Mouse (Mus musculus): ENCODE data around the gene Prr14l.

DNA sequence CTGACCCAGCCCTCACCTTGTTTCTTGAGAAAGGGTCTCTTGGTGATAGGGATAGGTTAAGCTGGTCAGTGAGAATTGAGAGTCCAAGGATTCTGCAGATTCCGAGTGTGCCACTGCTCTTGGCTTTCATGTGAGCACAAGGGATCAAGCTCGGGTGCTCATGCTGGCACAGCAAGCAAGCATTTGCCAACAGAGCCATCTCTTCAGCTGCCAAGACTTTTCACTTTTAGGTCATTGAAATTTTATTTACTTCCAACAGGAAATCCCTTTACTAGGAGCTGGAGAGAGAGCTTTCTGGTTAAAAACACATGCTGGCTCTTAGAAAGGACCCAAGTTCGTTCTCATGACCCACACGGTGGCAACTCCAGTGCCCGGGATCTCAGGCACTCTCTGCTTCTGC lies 17.1 kb downstream of the Prr14l start:
- TF ChIP-seq CTCF (IDR thresholded peaks at IDR 0.05; ENCODE audit: low read depth) (no peak), EP300 (optimal IDR thresholded peaks at IDR 0.05) (no peak)

Measured in stomach, postnatal 0 days (tissue).